In the genomic region with DNA sequence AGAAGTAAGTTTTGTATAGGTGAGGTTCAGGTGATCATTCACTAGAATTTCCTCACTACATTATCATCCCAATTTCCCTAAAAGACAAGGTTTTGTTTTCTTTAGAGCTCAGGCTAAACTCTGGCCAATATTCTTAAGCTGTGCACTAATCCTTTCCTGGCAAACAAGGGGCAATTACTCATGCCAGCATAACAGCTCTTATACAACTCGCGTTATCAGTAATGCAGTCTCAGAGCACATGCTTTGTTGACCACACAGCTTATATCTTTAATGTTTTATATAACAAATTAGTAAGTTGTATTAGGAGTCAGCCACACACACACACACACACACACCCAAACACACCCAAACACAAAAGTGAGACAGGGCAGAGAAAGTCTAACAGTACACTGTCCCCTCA, we compare ENCODE assay signal across 8 mouse cellular contexts. TPM values are rescaled to one million over a fixed set of nuclear protein-coding genes. Genes with fewer than 3 reads are reported as not detected.
A peak's percentile ranks its signal among the peaks of the same experiment; 100 is the strongest.
DNase-seq lines count a peak whose midpoint lies in the region; ATAC-seq lines count a peak whose summit lies in the region.

No protein-coding gene starts in this region.

- no peaks in the 10 kb centered on the region for H3K27me3 ChIP-seq in erythroblast, embryonic 14.5 days (ENCODE audit: control insufficient read depth)
- H3K27me3 ChIP-seq in forebrain, embryonic 11.5 days (ENCODE audit: control insufficient read depth, insufficient read depth, low read length), result no peaks in the 10 kb centered on the region
- no peaks in the 10 kb centered on the region for H3K27me3 ChIP-seq in liver, embryonic 12.5 days (replicated peaks)

- peaks cover 52% of the 10 kb centered on the region for H3K36me3 ChIP-seq in erythroblast, embryonic 14.5 days (ENCODE audit: control insufficient read depth)
- peaks cover 6% of the 10 kb centered on the region; the same call in 1 of the 2 replicates for H3K36me3 ChIP-seq in forebrain, embryonic 11.5 days (ENCODE audit: control insufficient read depth, insufficient read depth, low read length)
- H3K36me3 ChIP-seq in liver, embryonic 12.5 days, result peaks cover 53% of the 10 kb centered on the region

- peak overlapping the region; percentile 81 for H3K4me2 ChIP-seq in forebrain, embryonic 11.5 days (ENCODE audit: low read depth, low read length, severe bottlenecking)
- peak overlapping the region; percentile 89 for H3K4me2 ChIP-seq in liver, embryonic 12.5 days

- no peak overlapping the region for H3K27ac ChIP-seq in forebrain, embryonic 11.5 days (ENCODE audit: low read depth, low read length)
- peak overlapping the region; percentile 96 for H3K27ac ChIP-seq in liver, embryonic 12.5 days

- no peaks in the 10 kb centered on the region for H3K9me3 ChIP-seq in erythroblast, embryonic 14.5 days (ENCODE audit: control insufficient read depth, low read length)
- no peaks in the 10 kb centered on the region for H3K9me3 ChIP-seq in forebrain, embryonic 11.5 days (ENCODE audit: control insufficient read depth, low read length)
- H3K9me3 ChIP-seq in liver, embryonic 12.5 days (replicated peaks), result no peaks in the 10 kb centered on the region

- intact Hi-C loops in left cerebral cortex, postnatal 4 days (cut with DNase I), result no loop called here

- ATAC-seq in erythroblast, adult 5-6 weeks (replicated peaks; ENCODE audit: low FRiP score, poor library complexity, severe bottlenecking), result no peak
- ATAC-seq in forebrain, embryonic 11.5 days (replicated peaks; ENCODE audit: low FRiP score), result no peak
- no peak for ATAC-seq in liver, embryonic 12.5 days

- 47% methylated on average over 2 of the region's 2 CpGs for WGBS in forebrain, embryonic 11.5 days
- WGBS in liver, embryonic 12.5 days (ENCODE audit: insufficient replicate concordance), result 27% methylated on average over 2 of the region's 2 CpGs

- H3K4me1 ChIP-seq in erythroblast, embryonic 14.5 days (ENCODE audit: control insufficient read depth), result peaks cover 49% of the 10 kb centered on the region
- peaks cover 8% of the 10 kb centered on the region; the same call in 1 of the 2 replicates for H3K4me1 ChIP-seq in forebrain, embryonic 11.5 days (replicated peaks; ENCODE audit: control insufficient read depth, insufficient read depth, low read length)
- H3K4me1 ChIP-seq in liver, embryonic 12.5 days, result peaks cover 65% of the 10 kb centered on the region

- peak overlapping the region; percentile 96 for H3K4me3 ChIP-seq in erythroblast, embryonic 14.5 days (replicated peaks)
- H3K4me3 ChIP-seq in forebrain, embryonic 11.5 days (ENCODE audit: low read depth, low read length), result peak overlapping the region; percentile 100
- peak overlapping the region; percentile 100 for H3K4me3 ChIP-seq in liver, embryonic 12.5 days

- H3K9ac ChIP-seq in forebrain, embryonic 11.5 days (ENCODE audit: low read length), result peak overlapping the region; percentile 100
- H3K9ac ChIP-seq in liver, embryonic 12.5 days, result peak overlapping the region; percentile 99

- peak; percentile 60 for DNase-seq in 3T3-L1 (ENCODE audit: low read depth, low spot score)
- no peak for DNase-seq in forebrain, embryonic 11.5 days (ENCODE audit: low spot score)
- no peak for DNase-seq in testis, postnatal 10 days (ENCODE audit: low spot score)
- DNase-seq in kidney, postnatal 25 days, result no peak
- DNase-seq in left cerebral cortex, postnatal 4 days, result no peak

RNA-seq across cellular contexts. Expression of gene Ythdf2, which starts 1.8 kb away (rescaled TPM):
- polyA plus RNA-seq in erythroblast, embryonic 14.5 days (2012), result 0.90 and 1.2 TPM in 2 replicates
- total RNA-seq in erythroblast, adult 5-6 weeks (2015; ENCODE audit: low replicate concordance), result 14.0 and 16.1 TPM in 2 replicates
- total RNA-seq in erythroblast, adult 5-6 weeks (2017; ENCODE audit: low replicate concordance), result 15.0 and 43.1 TPM in 2 replicates
- polyA plus RNA-seq in forebrain, embryonic 11.5 days (2014; fragmentation: Nextera tagmentation; extraction: Ambion mirVana), result 158 and 161 TPM in 2 replicates
- polyA plus RNA-seq in liver, embryonic 12.5 days (2016; fragmentation: Nextera tagmentation; extraction: Ambion mirVana), result 53.1 TPM in 2 replicates
- total RNA-seq in left cerebral cortex, postnatal 4 days (2021), result 10 to 100 TPM; 69.2 to 70.6 TPM

RNA-seq across cellular contexts. Expression of gene Gmeb1, which starts 51.1 kb away (rescaled TPM):
- polyA plus RNA-seq in erythroblast, embryonic 14.5 days (2012), result 1.8 and 2.8 TPM in 2 replicates
- 7.5 and 12.5 TPM in 2 replicates for total RNA-seq in erythroblast, adult 5-6 weeks (2015; ENCODE audit: low replicate concordance)
- total RNA-seq in erythroblast, adult 5-6 weeks (2017; ENCODE audit: low replicate concordance), result 10.3 and 12.5 TPM in 2 replicates
- polyA plus RNA-seq in forebrain, embryonic 11.5 days (2014; fragmentation: Nextera tagmentation; extraction: Ambion mirVana), result 45.4 and 50.1 TPM in 2 replicates
- polyA plus RNA-seq in liver, embryonic 12.5 days (2016; fragmentation: Nextera tagmentation; extraction: Ambion mirVana), result 19.1 and 19.5 TPM in 2 replicates
- total RNA-seq in left cerebral cortex, postnatal 4 days (2021), result 10 to 100 TPM; 35.2 to 36.0 TPM

Comparison
In these comparisons a context has a peak if more than half of its experiments do, and no peak if none do; other contexts are left out.
1. RNA of gene Ythdf2, which starts 1.8 kb away (polyA plus RNA-seq): 158 to 161 TPM in forebrain, embryonic 11.5 days and 53.1 TPM in liver, embryonic 12.5 days; 0.90 to 1.2 TPM in erythroblast, embryonic 14.5 days; every median in the first group is over 10 times any median in the second.
2. Peak in every context shown above with its lines, with median percentiles within 50 percentile points of each other: H3K4me3 ChIP-seq.